Mouse (Mus musculus) cortical plate, adult 2 months (tissue): ENCODE data around the gene Ccdc181.

Source experiments
- CTCF ChIP-seq: fragments of 200-500 bp; IDR thresholded peaks from 2 replicates; pipeline ENCODE4 v1.5.1; 2011; ENCODE audit warnings: mild to moderate bottlenecking, control low read depth, low read length; ENCODE audit not compliant: insufficient read depth; ENCODE audit errors: extremely low read depth
- POLR2A ChIP-seq: fragments of 200-500 bp; IDR thresholded peaks from 2 replicates; pipeline ENCODE4 v1.6.1; 2011; ENCODE audit warnings: mild to moderate bottlenecking, low read length, control low read depth; ENCODE audit not compliant: insufficient read depth; ENCODE audit errors: extremely low read depth

- TF ChIP-seq CTCF (no peak), POLR2A (no peak)
Measured at GRCm38 (mm10) chr1:164273659-164274058, 1.7 kb upstream of the Ccdc181 start.
